Mouse (Mus musculus) kidney, embryonic 15.5 days (tissue): Measurements from ENCODE around the gene Gm4969. TPM values are rescaled to one million over a fixed set of nuclear protein-coding genes. Genes with fewer than 3 reads are reported as not detected.

Experiments used
- ATAC-seq: fragments of 200-750 bp; cut with Nextera tagmentation; replicated peaks from 2 replicates; pipeline ENCODE4 v1.8.0; 2017; ENCODE audit warnings: moderate TSS enrichment; ENCODE audit not compliant: low FRiP score
- H3K27ac ChIP-seq: fragments of 300-500 bp; sonication (generic); 2 replicates; pipeline ENCODE4 v1.5.1; 2015; ENCODE audit warnings: mild to moderate bottlenecking, inconsistent platforms
- H3K27me3 ChIP-seq: fragments of 300-500 bp; sonication (generic); 2 replicates; pipeline ENCODE4 v1.6.1; 2015; ENCODE audit warnings: inconsistent platforms
- H3K36me3 ChIP-seq: fragments of 300-500 bp; sonication (generic); 2 replicates; pipeline ENCODE4 v1.6.1; 2015; ENCODE audit warnings: inconsistent platforms
- H3K4me1 ChIP-seq: fragments of 300-500 bp; sonication (generic); 2 replicates; pipeline ENCODE4 v1.6.1; 2015; ENCODE audit warnings: inconsistent platforms
- H3K4me2 ChIP-seq: fragments of 300-500 bp; sonication (generic); 2 replicates; pipeline ENCODE4 v1.6.1; 2015; ENCODE audit warnings: moderate library complexity, mild to moderate bottlenecking, inconsistent platforms
- H3K4me3 ChIP-seq: fragments of 300-500 bp; sonication (generic); replicated peaks from 2 replicates; pipeline ENCODE4 v1.5.1; 2015; ENCODE audit warnings: mild to moderate bottlenecking, inconsistent platforms
- H3K9ac ChIP-seq: fragments of 300-500 bp; sonication (generic); 2 replicates; pipeline ENCODE4 v1.6.1; 2015; ENCODE audit warnings: mild to moderate bottlenecking, inconsistent platforms
- H3K9me3 ChIP-seq: fragments of 300-500 bp; sonication (generic); replicated peaks from 2 replicates; pipeline ENCODE4 v1.6.1; 2016; ENCODE audit warnings: inconsistent platforms
- WGBS: fragments of 180-500 bp; shearing (Covaris S2); methylation state at CpG from one replicate; pipeline ENCODE4 v1.1.7; 2015; ENCODE audit warnings: mixed read lengths; 5-methylcytosine and 5-hydroxymethylcytosine counted together
- polyA plus RNA-seq: library from polyadenylated mRNA; unstranded; fragments of >200 nt; fragmentation: Nextera tagmentation; extraction: Ambion mirVana; gene quantifications from 2 replicates; pipeline ENCODE4 v1.2.1, GENCODE M21; 2015

Gene Gm4969
- polyA plus RNA-seq, 1 experiment from 2014 or later: 3.4 TPM

GRCm38 (mm10) chr7:19091913-19092312 lies 26.3 kb downstream of the Gm4969 start:
- peak overlapping the region; percentile 99 for H3K27ac ChIP-seq
- peak overlapping the region; percentile 85 for H3K4me3 ChIP-seq
- H3K4me1 ChIP-seq: peaks cover 44% of the 10 kb centered on the region
- H3K4me2 ChIP-seq: peak overlapping the region; percentile 95
- H3K9ac ChIP-seq: peak overlapping the region; percentile 49; the same call in 1 of the 2 replicates
- H3K9me3 ChIP-seq: no peaks in the 10 kb centered on the region
- peaks cover 46% of the 10 kb centered on the region for H3K36me3 ChIP-seq
- no peak for ATAC-seq
- 46% methylated on average over 17 of the region's 17 CpGs for WGBS
- 0 out of 2 replicates have a peak, but pooled peaks cover 8% of the 10 kb centered on the region for H3K27me3 ChIP-seq

- Histone ChIP-seq H3K27me3 (0 out of 2 replicates have a peak, but pooled peaks cover 8% of the 10 kb centered on the region), H3K36me3 (peaks cover 47% of the 10 kb centered on the region), H3K9me3 (no peaks in the 10 kb centered on the region), H3K9ac (no peak overlapping the region), H3K4me2 (no peak overlapping the region), H3K4me3 (no peak overlapping the region), H3K4me1 (peaks cover 56% of the 10 kb centered on the region), H3K27ac (no peak overlapping the region)
- ATAC-seq: no peak
- 42% methylated on average over 10 of the region's 10 CpGs for WGBS
Observed at GRCm38 (mm10) chr7:19088813-19089212, 29.4 kb downstream of the Gm4969 start.

GRCm38 (mm10) chr7:19086760-19087159 lies 31.4 kb downstream of the Gm4969 start:
- Histone ChIP-seq H3K9ac (no peak overlapping the region), H3K27me3 (0 out of 2 replicates have a peak, but pooled peaks cover 6% of the 10 kb centered on the region), H3K4me3 (no peak overlapping the region), H3K9me3 (no peaks in the 10 kb centered on the region), H3K27ac (no peak overlapping the region), H3K36me3 (peaks cover 58% of the 10 kb centered on the region), H3K4me2 (no peak overlapping the region), H3K4me1 (peaks cover 57% of the 10 kb centered on the region)
- ATAC-seq: no peak
- 67% methylated on average over 18 of the region's 18 CpGs for WGBS

GRCm38 (mm10) chr7:19086042-19086441 lies 32.1 kb downstream of the Gm4969 start:
- Histone ChIP-seq H3K4me1 (peaks cover 56% of the 10 kb centered on the region), H3K27ac (peak overlapping the region; percentile 75), H3K9me3 (no peaks in the 10 kb centered on the region), H3K4me3 (peak overlapping the region; percentile 19), H3K27me3 (no peaks in the 10 kb centered on the region), H3K9ac (no peak overlapping the region), H3K4me2 (peak overlapping the region; percentile 55), H3K36me3 (peaks cover 63% of the 10 kb centered on the region)
- WGBS: 11% methylated on average over 14 of the region's 14 CpGs
- ATAC-seq: peak; percentile 45

- H3K36me3 ChIP-seq: peaks cover 64% of the 10 kb centered on the region
- H3K27me3 ChIP-seq: no peaks in the 10 kb centered on the region
- peak overlapping the region; percentile 55 for H3K4me2 ChIP-seq
- H3K4me1 ChIP-seq: peaks cover 56% of the 10 kb centered on the region
- no peak for ATAC-seq
- no peaks in the 10 kb centered on the region for H3K9me3 ChIP-seq
- no peak overlapping the region for H3K9ac ChIP-seq
- H3K27ac ChIP-seq: peak overlapping the region; percentile 75
- peak overlapping the region; percentile 19 for H3K4me3 ChIP-seq
- 2% methylated on average over 6 of the region's 6 CpGs for WGBS
Observed at GRCm38 (mm10) chr7:19085495-19085894, 32.7 kb downstream of the Gm4969 start.

- ATAC-seq: no peak
- 15% methylated on average over 9 of the region's 9 CpGs for WGBS
- Histone ChIP-seq H3K4me3 (peak overlapping the region; percentile 19), H3K27ac (peak overlapping the region; percentile 75), H3K27me3 (no peaks in the 10 kb centered on the region), H3K4me1 (peaks cover 56% of the 10 kb centered on the region), H3K36me3 (peaks cover 65% of the 10 kb centered on the region), H3K4me2 (peak overlapping the region; percentile 55), H3K9ac (no peak overlapping the region), H3K9me3 (no peaks in the 10 kb centered on the region)
Observed at GRCm38 (mm10) chr7:19084921-19085473, 33.2 kb downstream of the Gm4969 start.

GRCm38 (mm10) chr7:19084277-19084771 lies 33.8 kb downstream of the Gm4969 start:
- peak overlapping the region; percentile 55 for H3K4me2 ChIP-seq
- H3K4me1 ChIP-seq: peaks cover 57% of the 10 kb centered on the region
- 0 out of 2 replicates have a peak overlapping the region, but pooled peaks have one; percentile 26 for H3K9ac ChIP-seq
- H3K27ac ChIP-seq: peak overlapping the region; percentile 76
- no peak for ATAC-seq
- peaks cover 66% of the 10 kb centered on the region for H3K36me3 ChIP-seq
- peak overlapping the region; percentile 39 for H3K4me3 ChIP-seq
- 50% methylated on average over 6 of the region's 6 CpGs for WGBS
- no peaks in the 10 kb centered on the region for H3K9me3 ChIP-seq
- H3K27me3 ChIP-seq: no peaks in the 10 kb centered on the region

- H3K9me3 ChIP-seq: no peaks in the 10 kb centered on the region
- H3K27ac ChIP-seq: peak within 1 kb of the TSS; percentile 76
- 0 out of 2 replicates have a peak within 1 kb of the TSS, but pooled peaks have one; percentile 26 for H3K9ac ChIP-seq
- H3K36me3 ChIP-seq: peaks cover 67% of the 10 kb centered on the region
- H3K4me2 ChIP-seq: peak within 1 kb of the TSS; percentile 55
- 30% methylated on average over 10 of the region's 10 CpGs for WGBS
- peaks cover 61% of the 10 kb centered on the region for H3K4me1 ChIP-seq
- no peaks in the 10 kb centered on the region for H3K27me3 ChIP-seq
- peak; percentile 43; the same call in 1 of the 2 replicates for ATAC-seq
- H3K4me3 ChIP-seq: peak within 1 kb of the TSS; percentile 39
Observed at GRCm38 (mm10) chr7:19083701-19084100, 34.5 kb downstream of the Gm4969 start, which contains the start of gene Dmpk. TSS of gene Dmpk (plus strand) at chr7:19083849.

GRCm38 (mm10) chr7:19083096-19083495 lies 35.1 kb downstream of the Gm4969 start:
- WGBS: 40% methylated on average over 6 of the region's 6 CpGs

GRCm38 (mm10) chr7:19082171-19082570 lies 36.0 kb downstream of the Gm4969 start:
- H3K9me3 ChIP-seq: no peaks in the 10 kb centered on the region
- H3K4me2 ChIP-seq: no peak overlapping the region
- no peak overlapping the region for H3K4me3 ChIP-seq
- H3K9ac ChIP-seq: 0 out of 2 replicates have a peak overlapping the region, but pooled peaks have one; percentile 8
- no peaks in the 10 kb centered on the region for H3K27me3 ChIP-seq
- 78% methylated on average over 4 of the region's 4 CpGs for WGBS
- peak overlapping the region; percentile 76; the same call in 1 of the 2 replicates for H3K27ac ChIP-seq
- ATAC-seq: no peak
- H3K36me3 ChIP-seq: peaks cover 60% of the 10 kb centered on the region
- H3K4me1 ChIP-seq: peaks cover 73% of the 10 kb centered on the region

More at GRCm38 (mm10) chr7:19083096-19083495, 35.1 kb downstream of the Gm4969 start:
- peak overlapping the region; percentile 55 for H3K4me2 ChIP-seq
- H3K9me3 ChIP-seq: no peaks in the 10 kb centered on the region
- 0 out of 2 replicates have a peak overlapping the region, but pooled peaks have one; percentile 39 for H3K4me3 ChIP-seq
- H3K4me1 ChIP-seq: peaks cover 64% of the 10 kb centered on the region
- no peak overlapping the region for H3K9ac ChIP-seq
- H3K27me3 ChIP-seq: no peaks in the 10 kb centered on the region
- H3K27ac ChIP-seq: peak overlapping the region; percentile 76
- peaks cover 67% of the 10 kb centered on the region for H3K36me3 ChIP-seq
- ATAC-seq: no peak

GRCm38 (mm10) chr7:19080451-19080950 lies 37.7 kb downstream of the Gm4969 start:
- Histone ChIP-seq H3K4me2 (no peak overlapping the region), H3K27ac (no peak overlapping the region), H3K27me3 (no peaks in the 10 kb centered on the region), H3K9me3 (no peaks in the 10 kb centered on the region), H3K4me1 (peaks cover 71% of the 10 kb centered on the region), H3K4me3 (no peak overlapping the region), H3K9ac (no peak overlapping the region), H3K36me3 (peaks cover 55% of the 10 kb centered on the region)
- no peak for ATAC-seq
- WGBS: 79% methylated on average over 19 of the region's 19 CpGs

- peaks cover 53% of the 10 kb centered on the region for H3K36me3 ChIP-seq
- ATAC-seq: no peak
- no peak overlapping the region; the same call in 1 of the 2 replicates for H3K4me2 ChIP-seq
- H3K4me3 ChIP-seq: 0 out of 2 replicates have a peak overlapping the region, but pooled peaks have one; percentile 3
- H3K27ac ChIP-seq: no peak overlapping the region
- H3K9me3 ChIP-seq: no peaks in the 10 kb centered on the region
- 63% methylated on average over 3 of the region's 3 CpGs for WGBS
- no peaks in the 10 kb centered on the region for H3K27me3 ChIP-seq
- peaks cover 59% of the 10 kb centered on the region for H3K4me1 ChIP-seq
- no peak overlapping the region for H3K9ac ChIP-seq
Observed at GRCm38 (mm10) chr7:19078732-19079131, 39.4 kb downstream of the Gm4969 start.
